Mouse (Mus musculus) large intestine, adult 2 months (tissue): ENCODE data around the gene Daxx. TPM values are rescaled to one million over a fixed set of nuclear protein-coding genes. Genes with fewer than 3 reads are reported as not detected.

ENCODE experiments used
- DNase-seq: peaks from one replicate; pipeline ENCODE4 v3.0.0-alpha.2; 2012; ENCODE audit warnings: low read depth, low spot score
- WGBS: fragments of 180-500 bp; shearing (Covaris S2); methylation state at CpG from one replicate; pipeline ENCODE4 v1.1.7; 2018; 5-methylcytosine and 5-hydroxymethylcytosine counted together
- polyA plus RNA-seq: library from polyadenylated mRNA; depleted of rRNA; stranded (reverse); fragments of >200 nt; gene quantifications from 2 replicates; pipeline ENCODE4 v1.2.3, GENCODE M21; 2012; rRNA removed

Daxx gene
- polyA plus RNA-seq, 1 experiment, result 34.1 TPM

- peak; percentile 85 for DNase-seq
- WGBS, result under 1% methylated on average over 50 of the region's 50 CpGs
Observed at GRCm38 (mm10) chr17:33955555-33956214, 46.5 kb downstream of the Daxx start, which contains the start of the genes Vps52 and Rps18. Gene Vps52, plus strand, starts transcription at chr17:33955812. Gene Rps18, minus strand, starts transcription at chr17:33956001.

GRCm38 (mm10) chr17:33956336-33956735 is 47.1 kb downstream of the Daxx start:
- no peak for DNase-seq
- 5% methylated on average over 10 of the region's 10 CpGs for WGBS

- DNase-seq, result no peak
- 82% methylated on average over 6 of the region's 6 CpGs for WGBS
Observed at GRCm38 (mm10) chr17:33957493-33957892, 48.3 kb downstream of the Daxx start.

GRCm38 (mm10) chr17:33958451-33958850 is 49.2 kb downstream of the Daxx start:
- 97% methylated on average over 11 of the region's 11 CpGs for WGBS
- no peak for DNase-seq

- 94% methylated on average over 13 of the region's 13 CpGs for WGBS
- DNase-seq, result no peak
Observed at GRCm38 (mm10) chr17:33959135-33959534, 49.9 kb downstream of the Daxx start.

GRCm38 (mm10) chr17:33959948-33960347 is 50.7 kb downstream of the Daxx start:
- WGBS, result 91% methylated on average over 15 of the region's 15 CpGs

GRCm38 (mm10) chr17:33962876-33963275 is 53.7 kb downstream of the Daxx start:
- DNase-seq, result no peak
- 93% methylated on average over 7 of the region's 7 CpGs for WGBS

More at GRCm38 (mm10) chr17:33959948-33960347, 50.7 kb downstream of the Daxx start:
- DNase-seq, result no peak

Other genes with a start within 250 kb of the Daxx start
- gene Hnrnpm, start 222.6 kb upstream of the Daxx start, polyA plus RNA-seq, result 49.2 and 52.1 TPM in 2 replicates
- 53.8 and 55.5 TPM in 2 replicates for gene March2, start 190.7 kb upstream of the Daxx start, polyA plus RNA-seq
- 268 and 292 TPM in 2 replicates for gene Rab11b, start 148.9 kb upstream of the Daxx start, polyA plus RNA-seq
- gene Angptl4, start 127.6 kb upstream of the Daxx start, polyA plus RNA-seq, result 21.9 and 75.2 TPM in 2 replicates
- 19.7 and 22.0 TPM in 2 replicates for gene Kank3, start 98.9 kb upstream of the Daxx start, polyA plus RNA-seq
- 844 and 888 TPM in 2 replicates for gene Rps28, start 84.9 kb upstream of the Daxx start, polyA plus RNA-seq
- gene Ndufa7, start 84.8 kb upstream of the Daxx start, polyA plus RNA-seq, result 365 and 370 TPM in 2 replicates
- gene Cd320, start 66.3 kb upstream of the Daxx start, polyA plus RNA-seq, result 22.0 and 27.3 TPM in 2 replicates
- not detected in 2 replicates for gene Gm7029, start 35.6 kb upstream of the Daxx start, polyA plus RNA-seq
- gene Kifc1, start 18.8 kb upstream of the Daxx start, polyA plus RNA-seq, result 17.1 and 17.6 TPM in 2 replicates
- 0.67 TPM in 1 of 2 replicates, not detected in the other for gene Platr17, start 4.3 kb upstream of the Daxx start, polyA plus RNA-seq
- gene Tapbp, start 6.5 kb downstream of the Daxx start, polyA plus RNA-seq, result 203 and 264 TPM in 2 replicates
- 37.1 and 49.3 TPM in 2 replicates for gene Zbtb22, start 6.5 kb downstream of the Daxx start, polyA plus RNA-seq
- gene Rgl2, start 20.1 kb downstream of the Daxx start, polyA plus RNA-seq, result 46.1 and 63.1 TPM in 2 replicates
- 28.6 and 35.4 TPM in 2 replicates for gene Pfdn6, start 30.9 kb downstream of the Daxx start, polyA plus RNA-seq
- gene Wdr46, start 31.2 kb downstream of the Daxx start, polyA plus RNA-seq, result 19.1 and 23.6 TPM in 2 replicates
- 15.6 and 19.8 TPM in 2 replicates for gene B3galt4, start 42.1 kb downstream of the Daxx start, polyA plus RNA-seq
- 44.6 and 59.1 TPM in 2 replicates for gene Vps52, start 46.4 kb downstream of the Daxx start, polyA plus RNA-seq
- 617 and 700 TPM in 2 replicates for gene Rps18, start 46.6 kb downstream of the Daxx start, polyA plus RNA-seq
- gene H2-K1, start 90.9 kb downstream of the Daxx start, polyA plus RNA-seq, result 5,020 and 5,402 TPM in 2 replicates
- 17.0 and 21.3 TPM in 2 replicates for gene Ring1, start 115.3 kb downstream of the Daxx start, polyA plus RNA-seq
- 43.2 and 48.6 TPM in 2 replicates for gene H2-Ke6, start 118.6 kb downstream of the Daxx start, polyA plus RNA-seq
- 129 and 133 TPM in 2 replicates for gene Slc39a7, start 122.3 kb downstream of the Daxx start, polyA plus RNA-seq
- gene Rxrb, start 122.4 kb downstream of the Daxx start, polyA plus RNA-seq, result 41.6 and 49.9 TPM in 2 replicates
- gene Col11a2, start 130.0 kb downstream of the Daxx start, polyA plus RNA-seq, result 0.60 and 0.95 TPM in 2 replicates
- 16.5 and 21.5 TPM in 2 replicates for gene H2-Oa, start 182.9 kb downstream of the Daxx start, polyA plus RNA-seq
- 218 and 235 TPM in 2 replicates for gene H2-DMa, start 210.1 kb downstream of the Daxx start, polyA plus RNA-seq
- gene Brd2, start 213.2 kb downstream of the Daxx start, polyA plus RNA-seq, result 85.8 and 92.2 TPM in 2 replicates
- 31.0 and 41.3 TPM in 2 replicates for gene H2-DMb2, start 233.9 kb downstream of the Daxx start, polyA plus RNA-seq
- 322 and 350 TPM in 2 replicates for gene H2-DMb1, start 243.7 kb downstream of the Daxx start, polyA plus RNA-seq